Mouse (Mus musculus) G1E (cell line): ENCODE results near the gene Sema3b.

Experiments
- CTCF ChIP-seq: IDR thresholded peaks from 2 replicates; pipeline ENCODE4 v1.5.1; 2012; ENCODE audit warnings: low read depth, low read length, inconsistent platforms, mixed read lengths
- GATA1 ChIP-seq: IDR thresholded peaks from 2 replicates; pipeline ENCODE4 v1.6.1; 2012; ENCODE audit warnings: borderline replicate concordance, low read length, inconsistent platforms, mixed read lengths
- POLR2AphosphoS5 ChIP-seq: IDR thresholded peaks from 2 replicates; pipeline ENCODE4 v1.6.1; 2012; ENCODE audit warnings: low read depth, low read length, inconsistent platforms; ENCODE audit not compliant: insufficient replicate concordance
- TAL1 ChIP-seq: conservative IDR thresholded peaks from 2 replicates; pipeline ENCODE4 v1.6.1; 2012; ENCODE audit warnings: low read depth, low read length, inconsistent platforms, mixed read lengths

DNA sequence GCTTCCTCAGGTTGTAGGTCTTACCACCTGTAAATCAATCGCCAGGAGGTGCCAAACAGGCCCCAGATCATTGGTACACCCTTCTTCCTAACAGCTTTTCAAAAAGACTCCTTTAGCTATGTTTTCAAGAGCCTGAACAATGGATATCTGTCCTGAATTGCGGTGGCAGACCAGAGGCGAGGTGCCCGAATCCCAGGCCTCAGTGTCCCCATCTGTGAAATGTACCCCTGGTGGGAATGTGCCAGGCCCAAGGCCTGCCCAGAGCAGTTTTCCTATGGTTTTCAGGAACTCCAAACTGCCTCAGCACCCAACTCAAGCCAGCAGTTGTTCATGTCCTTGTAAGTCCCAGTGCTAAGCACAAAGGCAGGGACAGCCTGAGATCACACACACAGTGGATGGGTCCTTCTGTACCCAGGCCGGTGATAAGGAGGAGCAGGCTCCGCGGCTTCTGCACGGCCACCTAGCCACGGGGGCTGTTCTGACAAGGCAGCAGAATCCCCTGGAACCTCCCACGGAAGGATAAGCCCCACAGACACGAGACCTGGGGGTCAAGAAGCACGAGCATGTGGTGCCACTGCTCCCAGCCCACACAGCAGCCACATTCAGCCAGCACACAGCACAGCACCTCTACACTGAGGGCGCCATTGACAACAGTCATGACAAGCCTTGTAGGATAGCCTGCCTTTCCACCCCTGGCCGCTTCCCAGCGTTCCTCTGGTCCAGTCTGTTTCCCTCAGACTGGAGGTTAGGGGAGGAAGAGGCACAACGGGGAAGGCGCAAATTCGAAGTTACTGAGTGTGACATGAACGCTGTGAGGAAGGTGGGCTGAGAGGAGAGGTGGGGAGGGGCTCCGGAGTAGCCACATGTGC lies 18.6 kb upstream of the Sema3b start:
- TF ChIP-seq GATA1 (no peak), CTCF (no peak), TAL1 (no peak), POLR2AphosphoS5 (no peak)
